Mouse (Mus musculus) MEL (cell line): ENCODE data around the gene Dhx58. TPM values are rescaled to one million over a fixed set of nuclear protein-coding genes. Genes with fewer than 3 reads are reported as not detected.

Source experiments
- DNase-seq: peaks from one replicate; pipeline ENCODE4 v3.0.0; 2011; ENCODE audit warnings: low read depth, low spot score
- H3K27ac ChIP-seq: 2 replicates; pipeline ENCODE4 v1.5.1; 2012; ENCODE audit warnings: low read depth, mild to moderate bottlenecking, control low read depth, low read length, moderate library complexity; ENCODE audit not compliant: control insufficient read depth
- H3K27me3 ChIP-seq, 2 experiments: fragments of 150-350 bp in 1 of 2; sonication (generic) in 1 of 2; 2 replicates each; pipeline ENCODE4 v1.6.1; 2012; ENCODE audit warnings: low read length in 2 of 2, mild to moderate bottlenecking in 2 of 2, improper control_type of control experiment in 1 of 2, moderate library complexity in 1 of 2; ENCODE audit not compliant: insufficient read depth in 2 of 2, control insufficient read depth in 1 of 2
- H3K36me3 ChIP-seq, 2 experiments: 2 replicates each; pipeline ENCODE4 v1.6.1; 2012 to 2014; ENCODE audit warnings: low read length in 2 of 2, improper control_type of control experiment in 1 of 2, inconsistent platforms in 1 of 2, mild to moderate bottlenecking in 1 of 2; ENCODE audit not compliant: insufficient read depth in 2 of 2, control insufficient read depth in 1 of 2
- H3K4me1 ChIP-seq, 2 experiments: fragments of 150-350 bp in 1 of 2; sonication (generic) in 1 of 2; 2 replicates each; pipeline ENCODE4 v1.6.1; 2012; ENCODE audit warnings: low read length in 2 of 2, improper control_type of control experiment in 1 of 2, mild to moderate bottlenecking in 1 of 2; ENCODE audit not compliant: insufficient read depth in 2 of 2, control insufficient read depth in 1 of 2
- H3K4me3 ChIP-seq, 2 experiments: fragments of 150-350 bp in 1 of 2; sonication (generic) in 1 of 2; 2 replicates each; pipeline ENCODE4 v1.5.1; 2012; ENCODE audit warnings: low read depth in 2 of 2, low read length in 2 of 2, mild to moderate bottlenecking in 2 of 2, moderate library complexity in 2 of 2, control low read depth in 1 of 2, improper control_type of control experiment in 1 of 2; ENCODE audit not compliant: control insufficient read depth in 1 of 2, insufficient read depth in 1 of 2
- H3K79me2 ChIP-seq: 2 replicates; pipeline ENCODE4 v1.6.1; 2012; ENCODE audit warnings: mild to moderate bottlenecking, low read length, moderate library complexity; ENCODE audit not compliant: control insufficient read depth, poor library complexity, insufficient read depth
- H3K9ac ChIP-seq: 2 replicates; pipeline ENCODE4 v1.6.1; 2012; ENCODE audit warnings: low read depth, mild to moderate bottlenecking, control low read depth, low read length, moderate library complexity; ENCODE audit not compliant: control insufficient read depth, poor library complexity, severe bottlenecking
- H3K9me3 ChIP-seq: fragments of 150-350 bp; sonication (generic); replicated peaks from 2 replicates; pipeline ENCODE4 v1.6.1; 2012; ENCODE audit warnings: mild to moderate bottlenecking, low read length, improper control_type of control experiment, moderate library complexity; ENCODE audit not compliant: insufficient read depth
- BHLHE40 ChIP-seq: IDR thresholded peaks from 2 replicates; pipeline ENCODE4 v1.6.1; 2012; ENCODE audit warnings: low read depth, mild to moderate bottlenecking, inconsistent platforms, low read length, improper control_type of control experiment, borderline replicate concordance
- CHD1 ChIP-seq: IDR thresholded peaks from 2 replicates; pipeline ENCODE4 v1.6.1; 2012; ENCODE audit warnings: low read depth, mild to moderate bottlenecking, inconsistent platforms, low read length, improper control_type of control experiment
- CHD2 ChIP-seq: IDR thresholded peaks from 2 replicates; pipeline ENCODE4 v1.6.1; 2011; ENCODE audit warnings: low read length, improper control_type of control experiment
- CTCF ChIP-seq, 3 experiments: IDR thresholded peaks in 2 of 3; conservative IDR thresholded peaks in 1 of 3; 2 replicates each; pipeline ENCODE4 v1.5.1; 2011 to 2012; ENCODE audit warnings: low read length in 3 of 3, low read depth in 2 of 3, mild to moderate bottlenecking in 2 of 3, improper control_type of control experiment in 1 of 3, inconsistent platforms in 1 of 3, mixed read lengths in 1 of 3, moderate library complexity in 1 of 3; ENCODE audit not compliant: control insufficient read depth in 1 of 3, insufficient read depth in 1 of 3, poor library complexity in 1 of 3, severe bottlenecking in 1 of 3
- E2F4 ChIP-seq: IDR thresholded peaks from 2 replicates; pipeline ENCODE4 v1.6.1; 2011; ENCODE audit warnings: low read depth, low read length, improper control_type of control experiment, borderline replicate concordance
- ELF1 ChIP-seq: IDR thresholded peaks from 2 replicates; pipeline ENCODE4 v1.6.1; 2014; ENCODE audit warnings: low read depth, mild to moderate bottlenecking, inconsistent platforms, low read length, improper control_type of control experiment, moderate library complexity
- EP300 ChIP-seq, 2 experiments: IDR thresholded peaks; 2 replicates each; pipeline ENCODE4 v1.6.1; 2011; ENCODE audit warnings: improper control_type of control experiment in 2 of 2, low read length in 2 of 2, low read depth in 1 of 2, mild to moderate bottlenecking in 1 of 2
- ETS1 ChIP-seq: IDR thresholded peaks from 2 replicates; pipeline ENCODE4 v1.6.1; 2012; ENCODE audit warnings: low read depth, mild to moderate bottlenecking, inconsistent platforms, low read length, improper control_type of control experiment, moderate library complexity
- GABPA ChIP-seq: IDR thresholded peaks from 2 replicates; pipeline ENCODE4 v1.6.1; 2012; ENCODE audit warnings: low read depth, mild to moderate bottlenecking, inconsistent platforms, low read length, improper control_type of control experiment, moderate library complexity
- HCFC1 ChIP-seq: IDR thresholded peaks from 2 replicates; pipeline ENCODE4 v1.6.1; 2012; ENCODE audit warnings: low read depth, mild to moderate bottlenecking, inconsistent platforms, low read length, improper control_type of control experiment, moderate library complexity
- JUND ChIP-seq: IDR thresholded peaks from 2 replicates; pipeline ENCODE4 v1.6.1; 2011; ENCODE audit warnings: low read depth, mild to moderate bottlenecking, improper control_type of control experiment, low read length
- KAT2A ChIP-seq: conservative IDR thresholded peaks from 2 replicates; pipeline ENCODE4 v1.6.1; 2012; ENCODE audit warnings: low read depth, low read length, improper control_type of control experiment, inconsistent platforms
- MAFK ChIP-seq: IDR thresholded peaks from 2 replicates; pipeline ENCODE4 v1.6.1; 2011; ENCODE audit warnings: low read depth, mild to moderate bottlenecking, low read length, improper control_type of control experiment, borderline replicate concordance
- MAX ChIP-seq: IDR thresholded peaks from 2 replicates; pipeline ENCODE4 v1.6.1; 2011; ENCODE audit warnings: low read length, improper control_type of control experiment
- MAZ ChIP-seq: IDR thresholded peaks from 2 replicates; pipeline ENCODE4 v1.6.1; 2012; ENCODE audit warnings: low read depth, mild to moderate bottlenecking, inconsistent platforms, low read length, improper control_type of control experiment
- MEF2A ChIP-seq: IDR thresholded peaks from 2 replicates; pipeline ENCODE4 v1.6.1; 2014; ENCODE audit warnings: low read depth, mild to moderate bottlenecking, inconsistent platforms, low read length, improper control_type of control experiment; ENCODE audit not compliant: poor library complexity, insufficient replicate concordance, severe bottlenecking; ENCODE audit errors: extremely low read depth
- MXI1 ChIP-seq: IDR thresholded peaks from 2 replicates; pipeline ENCODE4 v1.6.1; 2011; ENCODE audit warnings: mild to moderate bottlenecking, low read depth, low read length, improper control_type of control experiment
- MYB ChIP-seq: IDR thresholded peaks from 2 replicates; pipeline ENCODE4 v1.6.1; 2011; ENCODE audit warnings: mild to moderate bottlenecking, low read depth, low read length, improper control_type of control experiment
- MYC ChIP-seq: IDR thresholded peaks from 2 replicates; pipeline ENCODE4 v1.6.1; 2011; ENCODE audit warnings: low read depth, mild to moderate bottlenecking, low read length, improper control_type of control experiment, moderate library complexity
- NELFE ChIP-seq: IDR thresholded peaks from 2 replicates; pipeline ENCODE4 v1.6.1; 2011; ENCODE audit warnings: low read depth, low read length, improper control_type of control experiment
- POLR2AphosphoS2 ChIP-seq: IDR thresholded peaks from 2 replicates; pipeline ENCODE4 v1.6.1; 2011; ENCODE audit warnings: low read length, improper control_type of control experiment
- POLR2AphosphoS5 ChIP-seq: IDR thresholded peaks from 2 replicates; pipeline ENCODE4 v1.6.1; 2012; ENCODE audit warnings: low read depth, borderline replicate concordance, mild to moderate bottlenecking, inconsistent platforms, low read length, moderate library complexity, mixed read lengths
- RAD21 ChIP-seq: IDR thresholded peaks from 2 replicates; pipeline ENCODE4 v1.6.1; 2011; ENCODE audit warnings: mild to moderate bottlenecking, low read depth, low read length, improper control_type of control experiment
- RCOR1 ChIP-seq: IDR thresholded peaks from 2 replicates; pipeline ENCODE4 v1.6.1; 2012; ENCODE audit warnings: low read depth, mild to moderate bottlenecking, inconsistent platforms, low read length, improper control_type of control experiment
- SMC3 ChIP-seq: IDR thresholded peaks from 2 replicates; pipeline ENCODE4 v1.6.1; 2011; ENCODE audit warnings: low read depth, low read length, improper control_type of control experiment
- TAL1 ChIP-seq: IDR thresholded peaks from 2 replicates; pipeline ENCODE4 v1.6.1; 2012; ENCODE audit warnings: mild to moderate bottlenecking, inconsistent platforms, low read length, moderate library complexity, mixed read lengths
- TBP ChIP-seq: IDR thresholded peaks from 2 replicates; pipeline ENCODE4 v1.8.0; 2011; ENCODE audit warnings: low read depth, low read length, improper control_type of control experiment
- TCF12 ChIP-seq: IDR thresholded peaks from 2 replicates; pipeline ENCODE4 v1.6.1; 2014; ENCODE audit warnings: low read depth, mild to moderate bottlenecking, inconsistent platforms, low read length, improper control_type of control experiment, moderate library complexity
- UBTF ChIP-seq: IDR thresholded peaks from 2 replicates; pipeline ENCODE4 v1.6.1; 2012; ENCODE audit warnings: low read depth, mild to moderate bottlenecking, inconsistent platforms, low read length, improper control_type of control experiment, moderate library complexity, borderline replicate concordance; ENCODE audit not compliant: insufficient read depth
- USF1 ChIP-seq: IDR thresholded peaks from 2 replicates; pipeline ENCODE4 v1.6.1; 2014; ENCODE audit warnings: low read depth, mild to moderate bottlenecking, inconsistent platforms, low read length, improper control_type of control experiment, moderate library complexity
- USF2 ChIP-seq, 2 experiments: IDR thresholded peaks; 2 replicates each; pipeline ENCODE4 v1.6.1; 2011 to 2012; ENCODE audit warnings: improper control_type of control experiment in 2 of 2, low read length in 2 of 2, borderline replicate concordance in 1 of 2, inconsistent platforms in 1 of 2, low read depth in 1 of 2, mild to moderate bottlenecking in 1 of 2; ENCODE audit not compliant: insufficient read depth in 1 of 2
- ZC3H11A ChIP-seq: IDR thresholded peaks from 2 replicates; pipeline ENCODE4 v1.6.1; 2012; ENCODE audit warnings: low read depth, mild to moderate bottlenecking, inconsistent platforms, low read length, improper control_type of control experiment
- ZKSCAN1 ChIP-seq: IDR thresholded peaks from 2 replicates; pipeline ENCODE4 v1.6.1; 2012; ENCODE audit warnings: low read depth, mild to moderate bottlenecking, inconsistent platforms, low read length, improper control_type of control experiment, moderate library complexity
- ZMIZ1 ChIP-seq: IDR thresholded peaks from 2 replicates; pipeline ENCODE4 v1.6.1; 2012; ENCODE audit warnings: low read depth, mild to moderate bottlenecking, inconsistent platforms, low read length, improper control_type of control experiment, moderate library complexity
- ZNF384 ChIP-seq: IDR thresholded peaks from 2 replicates; pipeline ENCODE4 v1.6.1; 2012; ENCODE audit warnings: low read depth, mild to moderate bottlenecking, inconsistent platforms, low read length, improper control_type of control experiment
- polyA plus RNA-seq, 2 experiments: library from polyadenylated mRNA; stranded (reverse) in 1 of 2; unstranded in 1 of 2; fragments of >175 nt in 1 of 2; fragments of >200 nt in 1 of 2; gene quantifications; 2 replicates each; pipeline versions ENCODE4 v1.2.1 to v1.2.4; 2012; ENCODE audit warnings: low replicate concordance in 2 of 2, low read depth in 1 of 2; ENCODE audit not compliant: insufficient read length in 2 of 2, insufficient read depth in 1 of 2, missing spikeins in 1 of 2
- total RNA-seq: library from RNA; depleted of rRNA; stranded (reverse); fragments of 300-350 nt; gene quantifications from 2 replicates; pipeline ENCODE4 v1.2.3, GENCODE M21; 2012

Gene Dhx58
- total and polyA plus RNA-seq, 3 experiments, result 3.6 to 3.9 TPM; not detected in 1

GRCm38 (mm10) chr11:100702081-100702851 lies 1.8 kb downstream of the Dhx58 start:
- Histone ChIP-seq H3K36me3 (peaks cover 0 to 12% of the 10 kb centered on the region in 2 experiments; a peak in 2 of 4 replicates), H3K9ac (peak overlapping the region; percentile 74)
- TF ChIP-seq MAFK (no peak), USF1 (0 out of 2 replicates have a peak, but pooled peaks have one; percentile 31), CTCF (IDR thresholded peaks at IDR 0.05 in 2 of 3, conservative IDR thresholded peaks at IDR 0.05 in 1 of 3; ENCODE audit: control insufficient read depth in 1 of 3, insufficient read depth in 1 of 3, low read depth in 2 of 3, low read length in 3 of 3, poor library complexity in 1 of 3, severe bottlenecking in 1 of 3) (peak; percentile 89 to 98 (median 93)), TAL1 (no peak), MAX (peak; percentile 91), POLR2AphosphoS2 (no peak), JUND (peak; percentile 60; the same call in 1 of the 2 replicates), MXI1 (peak; percentile 93), CHD2 (no peak), MEF2A (no peak), ZKSCAN1 (no peak), HCFC1 (peak; percentile 70), ZMIZ1 (no peak), E2F4 (0 out of 2 replicates have a peak, but pooled peaks have one; percentile 38), POLR2AphosphoS5 (no peak), UBTF (no peak), MAZ (0 out of 2 replicates have a peak, but pooled peaks have one; percentile 50), USF2 (IDR thresholded peaks at IDR 0.05; ENCODE audit: borderline replicate concordance in 1 of 2, insufficient read depth in 1 of 2, low read depth in 1 of 2, low read length in 2 of 2) (no peak), RCOR1 (peak; percentile 51; the same call in 1 of the 2 replicates), ZNF384 (peak; percentile 78), ETS1 (peak; percentile 73; the same call in 1 of the 2 replicates), ELF1 (no peak), TBP (0 out of 2 replicates have a peak, but pooled peaks have one; percentile 36), NELFE (no peak; the same call in none of the 2 replicates), MYB (no peak), KAT2A (no peak), TCF12 (0 out of 2 replicates have a peak, but pooled peaks have one; percentile 24), BHLHE40 (no peak), CHD1 (no peak), ZC3H11A (peak; percentile 96), MYC (peak; percentile 100), SMC3 (peak; percentile 95), EP300 (IDR thresholded peaks at IDR 0.05; ENCODE audit: low read depth in 1 of 2, low read length in 2 of 2) (no peak), GABPA (no peak), RAD21 (peak; percentile 95)

More at GRCm38 (mm10) chr11:100702081-100702851, 1.8 kb downstream of the Dhx58 start:
- DNase-seq, result peak; percentile 96
- Histone ChIP-seq H3K27ac (peak overlapping the region; percentile 63), H3K4me1 (peaks cover 3 to 7% of the 10 kb centered on the region in 2 experiments; a peak in 3 of 4 replicates), H3K79me2 (no peaks in the 10 kb centered on the region), H3K4me3 (peak overlapping the region; percentile 73 to 92), H3K27me3 (no peaks in the 10 kb centered on the region), H3K9me3 (no peaks in the 10 kb centered on the region)
